ENCODE assay signal across 10 mouse cellular contexts in genomic region chr8:105949350-105949749, GRCm38 (mm10). TPM values are rescaled to one million over a fixed set of nuclear protein-coding genes. Genes with fewer than 3 reads are reported as not detected.
DNase-seq lines count a peak whose midpoint lies in the region; ATAC-seq lines count a peak whose summit lies in the region.
"Had no signal": no experiment of that assay in that cellular context is flagged by ENCODE, and none has a peak within 500 bp of the region (broad histone marks: within the 10 kb centered on the region; RNA-seq: fewer than 3 reads in every experiment).

No protein-coding gene starts in this region.

- no peaks in the 10 kb centered on the region for H3K9me3 ChIP-seq in midbrain, embryonic 11.5 days (ENCODE audit: control insufficient read depth, low read length)
- H3K9me3 ChIP-seq in midbrain, embryonic 13.5 days, result no peaks in the 10 kb centered on the region
- H3K9me3 ChIP-seq in heart, embryonic 13.5 days, result no peaks in the 10 kb centered on the region
- H3K9me3 ChIP-seq in liver, embryonic 16.5 days (replicated peaks; ENCODE audit: control insufficient read depth, low read length), result no peaks in the 10 kb centered on the region
- H3K9me3 ChIP-seq: embryonic facial prominence, embryonic 12.5 days had no signal

- H3K4me1 ChIP-seq in midbrain, embryonic 11.5 days (ENCODE audit: control insufficient read depth, insufficient read depth, low read length), result no peaks in the 10 kb centered on the region
- peaks cover 3% of the 10 kb centered on the region; the same call in 1 of the 2 replicates for H3K4me1 ChIP-seq in midbrain, embryonic 13.5 days (replicated peaks)
- H3K4me1 ChIP-seq in heart, embryonic 13.5 days, result peaks cover 38% of the 10 kb centered on the region
- H3K4me1 ChIP-seq in liver, embryonic 16.5 days (ENCODE audit: control insufficient read depth, low read depth, low read length), result peaks cover 5% of the 10 kb centered on the region
- H3K4me1 ChIP-seq: embryonic facial prominence, embryonic 12.5 days had no signal

- H3K27me3 ChIP-seq in midbrain, embryonic 11.5 days (ENCODE audit: control insufficient read depth, insufficient read depth, low read length), result no peaks in the 10 kb centered on the region
- H3K27me3 ChIP-seq in midbrain, embryonic 13.5 days, result no peaks in the 10 kb centered on the region
- no peaks in the 10 kb centered on the region for H3K27me3 ChIP-seq in heart, embryonic 13.5 days (replicated peaks)
- no peaks in the 10 kb centered on the region for H3K27me3 ChIP-seq in liver, embryonic 16.5 days (ENCODE audit: control insufficient read depth, insufficient read depth, low read depth, low read length)
- H3K27me3 ChIP-seq: embryonic facial prominence, embryonic 12.5 days had no signal

- H3K4me2 ChIP-seq in midbrain, embryonic 11.5 days, result no peak overlapping the region
- no peak overlapping the region for H3K4me2 ChIP-seq in midbrain, embryonic 13.5 days (replicated peaks)
- H3K4me2 ChIP-seq in heart, embryonic 13.5 days, result no peak overlapping the region
- no peak overlapping the region for H3K4me2 ChIP-seq in liver, embryonic 16.5 days (ENCODE audit: low read depth, low read length)
- H3K4me2 ChIP-seq: embryonic facial prominence, embryonic 12.5 days had no signal

- 91% methylated on average over 10 of the region's 10 CpGs for WGBS in midbrain, embryonic 11.5 days
- 75% methylated on average over 10 of the region's 10 CpGs for WGBS in midbrain, embryonic 13.5 days
- WGBS in heart, embryonic 13.5 days, result 35% methylated on average over 10 of the region's 10 CpGs
- 62% methylated on average over 10 of the region's 10 CpGs for WGBS in liver, embryonic 16.5 days (ENCODE audit: insufficient replicate concordance)

- no peak overlapping the region for H3K9ac ChIP-seq in midbrain, embryonic 11.5 days (ENCODE audit: low read length)
- H3K9ac ChIP-seq in midbrain, embryonic 13.5 days (replicated peaks), result no peak overlapping the region
- H3K9ac ChIP-seq in heart, embryonic 13.5 days, result peak overlapping the region; percentile 65
- 0 out of 2 replicates have a peak overlapping the region, but pooled peaks have one; percentile 9 for H3K9ac ChIP-seq in liver, embryonic 16.5 days (ENCODE audit: low read depth, low read length)
- H3K9ac ChIP-seq: embryonic facial prominence, embryonic 12.5 days had no signal

- H3K36me3 ChIP-seq in midbrain, embryonic 11.5 days (ENCODE audit: control insufficient read depth, insufficient read depth, low read length), result no peaks in the 10 kb centered on the region
- no peaks in the 10 kb centered on the region; the same call in 1 of the 2 replicates for H3K36me3 ChIP-seq in midbrain, embryonic 13.5 days
- H3K36me3 ChIP-seq in heart, embryonic 13.5 days, result peaks cover 99% of the 10 kb centered on the region
- H3K36me3 ChIP-seq in liver, embryonic 16.5 days (ENCODE audit: control insufficient read depth, insufficient read depth), result peaks cover 38% of the 10 kb centered on the region

- ATAC-seq in frontal cortex, adult (ENCODE audit: low TSS enrichment), result no peak
- no peak for ATAC-seq in midbrain, embryonic 11.5 days (ENCODE audit: low FRiP score)
- no peak for ATAC-seq in midbrain, embryonic 13.5 days
- peak; percentile 52; the same call in 1 of the 2 replicates for ATAC-seq in heart, embryonic 13.5 days (ENCODE audit: extremely low read depth, insufficient number of reproducible peaks, low FRiP score, low TSS enrichment)
- ATAC-seq in liver, embryonic 16.5 days (ENCODE audit: low read depth), result peak; percentile 66

- peak; percentile 42 to 57 for DNase-seq in frontal cortex, adult 2 months (ENCODE audit: extremely low spot score in 1 of 2, low spot score in 1 of 2)
- peak; percentile 53 for DNase-seq in midbrain, embryonic 11.5 days (ENCODE audit: low spot score, missing footprints)
- no peak for DNase-seq in natural killer cell, adult 2 months (ENCODE audit: low spot score in 2 of 2)
- DNase-seq in yolk sac, embryonic 10.5 days (ENCODE audit: low spot score), result no peak

- H3K4me3 ChIP-seq in midbrain, embryonic 11.5 days (ENCODE audit: low read depth, low read length), result no peak overlapping the region
- H3K4me3 ChIP-seq in midbrain, embryonic 13.5 days (replicated peaks), result no peak overlapping the region
- no peak overlapping the region for H3K4me3 ChIP-seq in heart, embryonic 13.5 days
- no peak overlapping the region for H3K4me3 ChIP-seq in liver, embryonic 16.5 days (ENCODE audit: low read depth, low read length)
- H3K4me3 ChIP-seq: embryonic facial prominence, embryonic 12.5 days; left cerebral cortex, adult 2 months had no signal

- H3K27ac ChIP-seq in midbrain, embryonic 11.5 days (ENCODE audit: low read depth, low read length), result no peak overlapping the region
- H3K27ac ChIP-seq in midbrain, embryonic 13.5 days, result no peak overlapping the region; the same call in 1 of the 2 replicates
- peak overlapping the region; percentile 70 for H3K27ac ChIP-seq in heart, embryonic 13.5 days (replicated peaks)
- peak overlapping the region; percentile 42; the same call in 1 of the 2 replicates for H3K27ac ChIP-seq in liver, embryonic 16.5 days (ENCODE audit: low read length)
- H3K27ac ChIP-seq: embryonic facial prominence, embryonic 12.5 days; left cerebral cortex, adult 2 months had no signal

RNA-seq across cellular contexts. Expression of gene Lcat, which starts 6.2 kb away (rescaled TPM):
- polyA plus RNA-seq in frontal cortex, adult 2 months (2012; rRNA removed), result 75.1 and 75.6 TPM in 2 replicates
- 0.23 and 0.28 TPM in 2 replicates for polyA plus RNA-seq in midbrain, embryonic 11.5 days (2014; fragmentation: Nextera tagmentation; extraction: Ambion mirVana)
- polyA plus RNA-seq in midbrain, embryonic 13.5 days (2015; fragmentation: Nextera tagmentation; extraction: Ambion mirVana), result 0.30 and 0.54 TPM in 2 replicates
- polyA plus RNA-seq in heart, embryonic 13.5 days (2015; fragmentation: Nextera tagmentation; extraction: Ambion mirVana), result 1.5 and 3.0 TPM in 2 replicates
- 88.0 and 97.1 TPM in 2 replicates for polyA plus RNA-seq in liver, embryonic 16.5 days (2015; fragmentation: Nextera tagmentation; extraction: Ambion mirVana)

RNA-seq across cellular contexts. Expression of gene Psmb10, which starts 11.1 kb away (rescaled TPM):
- polyA plus RNA-seq in frontal cortex, adult 2 months (2012; rRNA removed), result 115 and 125 TPM in 2 replicates
- polyA plus RNA-seq in midbrain, embryonic 11.5 days (2014; fragmentation: Nextera tagmentation; extraction: Ambion mirVana), result 22.5 and 26.9 TPM in 2 replicates
- polyA plus RNA-seq in midbrain, embryonic 13.5 days (2015; fragmentation: Nextera tagmentation; extraction: Ambion mirVana), result 38.7 and 40.3 TPM in 2 replicates
- 51.9 and 61.3 TPM in 2 replicates for polyA plus RNA-seq in heart, embryonic 13.5 days (2015; fragmentation: Nextera tagmentation; extraction: Ambion mirVana)
- polyA plus RNA-seq in liver, embryonic 16.5 days (2015; fragmentation: Nextera tagmentation; extraction: Ambion mirVana), result 34.8 and 40.6 TPM in 2 replicates

RNA-seq across cellular contexts. Expression of gene Ctrl, which starts 15.7 kb away (rescaled TPM):
- polyA plus RNA-seq in frontal cortex, adult 2 months (2012; rRNA removed), result 4.5 and 4.9 TPM in 2 replicates
- 0.61 and 1.9 TPM in 2 replicates for polyA plus RNA-seq in midbrain, embryonic 11.5 days (2014; fragmentation: Nextera tagmentation; extraction: Ambion mirVana)
- polyA plus RNA-seq in midbrain, embryonic 13.5 days (2015; fragmentation: Nextera tagmentation; extraction: Ambion mirVana), result 2.6 and 2.9 TPM in 2 replicates
- 0.74 and 1.1 TPM in 2 replicates for polyA plus RNA-seq in heart, embryonic 13.5 days (2015; fragmentation: Nextera tagmentation; extraction: Ambion mirVana)
- 0.22 TPM in 1 of 2 replicates, not detected in the other for polyA plus RNA-seq in liver, embryonic 16.5 days (2015; fragmentation: Nextera tagmentation; extraction: Ambion mirVana)

RNA-seq across cellular contexts. Expression of gene Slc12a4, which starts 16.5 kb away (rescaled TPM):
- 24.9 and 28.3 TPM in 2 replicates for polyA plus RNA-seq in frontal cortex, adult 2 months (2012; rRNA removed)
- 7.2 and 7.8 TPM in 2 replicates for polyA plus RNA-seq in midbrain, embryonic 11.5 days (2014; fragmentation: Nextera tagmentation; extraction: Ambion mirVana)
- polyA plus RNA-seq in midbrain, embryonic 13.5 days (2015; fragmentation: Nextera tagmentation; extraction: Ambion mirVana), result 5.2 and 5.6 TPM in 2 replicates
- polyA plus RNA-seq in heart, embryonic 13.5 days (2015; fragmentation: Nextera tagmentation; extraction: Ambion mirVana), result 37.7 and 39.4 TPM in 2 replicates
- 11.1 and 12.0 TPM in 2 replicates for polyA plus RNA-seq in liver, embryonic 16.5 days (2015; fragmentation: Nextera tagmentation; extraction: Ambion mirVana)

RNA-seq across cellular contexts. Expression of gene Dpep3, which starts 29.9 kb away (rescaled TPM):
- polyA plus RNA-seq in frontal cortex, adult 2 months (2012; rRNA removed), result not detected in 2 replicates
- polyA plus RNA-seq in midbrain, embryonic 11.5 days (2014; fragmentation: Nextera tagmentation; extraction: Ambion mirVana), result not detected in 2 replicates
- polyA plus RNA-seq in midbrain, embryonic 13.5 days (2015; fragmentation: Nextera tagmentation; extraction: Ambion mirVana), result not detected in 2 replicates
- polyA plus RNA-seq in heart, embryonic 13.5 days (2015; fragmentation: Nextera tagmentation; extraction: Ambion mirVana), result not detected in 2 replicates
- not detected in 2 replicates for polyA plus RNA-seq in liver, embryonic 16.5 days (2015; fragmentation: Nextera tagmentation; extraction: Ambion mirVana)
- polyA plus RNA-seq: embryonic facial prominence, embryonic 12.5 days had no signal

Comparison
In these comparisons a context has a peak if more than half of its experiments do, and no peak if none do; other contexts are left out.
1. DNase-seq: peak in frontal cortex, adult 2 months (2 of 2) and midbrain, embryonic 11.5 days (single experiment); none in natural killer cell, adult 2 months (0 of 2) and yolk sac, embryonic 10.5 days (single experiment).
2. ATAC-seq: peak in heart, embryonic 13.5 days (single experiment) and liver, embryonic 16.5 days (single experiment); none in frontal cortex, adult (single experiment), midbrain, embryonic 11.5 days (single experiment) and midbrain, embryonic 13.5 days (single experiment).
3. H3K27ac ChIP-seq: peak in heart, embryonic 13.5 days (single experiment) and liver, embryonic 16.5 days (single experiment); none in midbrain, embryonic 11.5 days (single experiment) and midbrain, embryonic 13.5 days (single experiment).
4. H3K9ac ChIP-seq: peak in heart, embryonic 13.5 days (single experiment) and liver, embryonic 16.5 days (single experiment); none in midbrain, embryonic 11.5 days (single experiment) and midbrain, embryonic 13.5 days (single experiment).
5. RNA of gene Lcat, which starts 6.2 kb away (polyA plus RNA-seq): 88.0 to 97.1 TPM in liver, embryonic 16.5 days and 75.1 to 75.6 TPM in frontal cortex, adult 2 months; 1.5 to 3.0 TPM in heart, embryonic 13.5 days, 0.30 to 0.54 TPM in midbrain, embryonic 13.5 days and 0.23 to 0.28 TPM in midbrain, embryonic 11.5 days; every median in the first group is over 10 times any median in the second.